Mouse (Mus musculus) MEL (cell line): ENCODE measurements around the gene Snrpa. TPM values are rescaled to one million over a fixed set of nuclear protein-coding genes. Genes with fewer than 3 reads are reported as not detected.

Experiments
- DNase-seq: peaks from one replicate; pipeline ENCODE4 v3.0.0; 2011; ENCODE audit warnings: low read depth, low spot score
- H3K27ac ChIP-seq: 2 replicates; pipeline ENCODE4 v1.5.1; 2012; ENCODE audit warnings: low read depth, mild to moderate bottlenecking, control low read depth, low read length, moderate library complexity; ENCODE audit not compliant: control insufficient read depth
- H3K27me3 ChIP-seq, 2 experiments: fragments of 150-350 bp in 1 of 2; sonication (generic) in 1 of 2; 2 replicates each; pipeline ENCODE4 v1.6.1; 2012; ENCODE audit warnings: low read length in 2 of 2, mild to moderate bottlenecking in 2 of 2, improper control_type of control experiment in 1 of 2, moderate library complexity in 1 of 2; ENCODE audit not compliant: insufficient read depth in 2 of 2, control insufficient read depth in 1 of 2
- H3K36me3 ChIP-seq, 2 experiments: 2 replicates each; pipeline ENCODE4 v1.6.1; 2012 to 2014; ENCODE audit warnings: low read length in 2 of 2, improper control_type of control experiment in 1 of 2, inconsistent platforms in 1 of 2, mild to moderate bottlenecking in 1 of 2; ENCODE audit not compliant: insufficient read depth in 2 of 2, control insufficient read depth in 1 of 2
- H3K4me1 ChIP-seq, 2 experiments: fragments of 150-350 bp in 1 of 2; sonication (generic) in 1 of 2; 2 replicates each; pipeline ENCODE4 v1.6.1; 2012; ENCODE audit warnings: low read length in 2 of 2, improper control_type of control experiment in 1 of 2, mild to moderate bottlenecking in 1 of 2; ENCODE audit not compliant: insufficient read depth in 2 of 2, control insufficient read depth in 1 of 2
- H3K4me3 ChIP-seq, 2 experiments: fragments of 150-350 bp in 1 of 2; sonication (generic) in 1 of 2; 2 replicates each; pipeline ENCODE4 v1.5.1; 2012; ENCODE audit warnings: low read depth in 2 of 2, low read length in 2 of 2, mild to moderate bottlenecking in 2 of 2, moderate library complexity in 2 of 2, control low read depth in 1 of 2, improper control_type of control experiment in 1 of 2; ENCODE audit not compliant: control insufficient read depth in 1 of 2, insufficient read depth in 1 of 2
- H3K79me2 ChIP-seq: 2 replicates; pipeline ENCODE4 v1.6.1; 2012; ENCODE audit warnings: mild to moderate bottlenecking, low read length, moderate library complexity; ENCODE audit not compliant: control insufficient read depth, poor library complexity, insufficient read depth
- H3K9ac ChIP-seq: 2 replicates; pipeline ENCODE4 v1.6.1; 2012; ENCODE audit warnings: low read depth, mild to moderate bottlenecking, control low read depth, low read length, moderate library complexity; ENCODE audit not compliant: control insufficient read depth, poor library complexity, severe bottlenecking
- H3K9me3 ChIP-seq: fragments of 150-350 bp; sonication (generic); replicated peaks from 2 replicates; pipeline ENCODE4 v1.6.1; 2012; ENCODE audit warnings: mild to moderate bottlenecking, low read length, improper control_type of control experiment, moderate library complexity; ENCODE audit not compliant: insufficient read depth
- BHLHE40 ChIP-seq: IDR thresholded peaks from 2 replicates; pipeline ENCODE4 v1.6.1; 2012; ENCODE audit warnings: low read depth, mild to moderate bottlenecking, inconsistent platforms, low read length, improper control_type of control experiment, borderline replicate concordance
- CTCF ChIP-seq, 3 experiments: IDR thresholded peaks in 2 of 3; conservative IDR thresholded peaks in 1 of 3; 2 replicates each; pipeline ENCODE4 v1.5.1; 2011 to 2012; ENCODE audit warnings: low read length in 3 of 3, low read depth in 2 of 3, mild to moderate bottlenecking in 2 of 3, improper control_type of control experiment in 1 of 3, inconsistent platforms in 1 of 3, mixed read lengths in 1 of 3, moderate library complexity in 1 of 3; ENCODE audit not compliant: control insufficient read depth in 1 of 3, insufficient read depth in 1 of 3, poor library complexity in 1 of 3, severe bottlenecking in 1 of 3
- ELF1 ChIP-seq: IDR thresholded peaks from 2 replicates; pipeline ENCODE4 v1.6.1; 2014; ENCODE audit warnings: low read depth, mild to moderate bottlenecking, inconsistent platforms, low read length, improper control_type of control experiment, moderate library complexity
- EP300 ChIP-seq, 2 experiments: IDR thresholded peaks; 2 replicates each; pipeline ENCODE4 v1.6.1; 2011; ENCODE audit warnings: improper control_type of control experiment in 2 of 2, low read length in 2 of 2, low read depth in 1 of 2, mild to moderate bottlenecking in 1 of 2
- GABPA ChIP-seq: IDR thresholded peaks from 2 replicates; pipeline ENCODE4 v1.6.1; 2012; ENCODE audit warnings: low read depth, mild to moderate bottlenecking, inconsistent platforms, low read length, improper control_type of control experiment, moderate library complexity
- GATA1 ChIP-seq: IDR thresholded peaks from 2 replicates; pipeline ENCODE4 v1.6.1; 2011; ENCODE audit warnings: low read depth, low read length, improper control_type of control experiment
- HCFC1 ChIP-seq: IDR thresholded peaks from 2 replicates; pipeline ENCODE4 v1.6.1; 2012; ENCODE audit warnings: low read depth, mild to moderate bottlenecking, inconsistent platforms, low read length, improper control_type of control experiment, moderate library complexity
- JUND ChIP-seq: IDR thresholded peaks from 2 replicates; pipeline ENCODE4 v1.6.1; 2011; ENCODE audit warnings: low read depth, mild to moderate bottlenecking, improper control_type of control experiment, low read length
- KAT2A ChIP-seq: conservative IDR thresholded peaks from 2 replicates; pipeline ENCODE4 v1.6.1; 2012; ENCODE audit warnings: low read depth, low read length, improper control_type of control experiment, inconsistent platforms
- NELFE ChIP-seq: IDR thresholded peaks from 2 replicates; pipeline ENCODE4 v1.6.1; 2011; ENCODE audit warnings: low read depth, low read length, improper control_type of control experiment
- NRF1 ChIP-seq: IDR thresholded peaks from 2 replicates; pipeline ENCODE4 v1.6.1; 2014; ENCODE audit warnings: low read depth, mild to moderate bottlenecking, inconsistent platforms, low read length, improper control_type of control experiment, moderate library complexity; ENCODE audit not compliant: poor library complexity, insufficient read depth, severe bottlenecking
- POLR2A ChIP-seq, 2 experiments: IDR thresholded peaks; 2 replicates each; pipeline ENCODE4 v1.6.1; 2011 to 2012; ENCODE audit warnings: low read length in 2 of 2, mild to moderate bottlenecking in 2 of 2, control low read depth in 1 of 2, improper control_type of control experiment in 1 of 2, low read depth in 1 of 2, moderate library complexity in 1 of 2; ENCODE audit not compliant: control insufficient read depth in 1 of 2, insufficient read depth in 1 of 2, poor library complexity in 1 of 2
- POLR2AphosphoS2 ChIP-seq: IDR thresholded peaks from 2 replicates; pipeline ENCODE4 v1.6.1; 2011; ENCODE audit warnings: low read length, improper control_type of control experiment
- POLR2AphosphoS5 ChIP-seq: IDR thresholded peaks from 2 replicates; pipeline ENCODE4 v1.6.1; 2012; ENCODE audit warnings: low read depth, borderline replicate concordance, mild to moderate bottlenecking, inconsistent platforms, low read length, moderate library complexity, mixed read lengths
- SMC3 ChIP-seq: IDR thresholded peaks from 2 replicates; pipeline ENCODE4 v1.6.1; 2011; ENCODE audit warnings: low read depth, low read length, improper control_type of control experiment
- TCF12 ChIP-seq: IDR thresholded peaks from 2 replicates; pipeline ENCODE4 v1.6.1; 2014; ENCODE audit warnings: low read depth, mild to moderate bottlenecking, inconsistent platforms, low read length, improper control_type of control experiment, moderate library complexity
- ZC3H11A ChIP-seq: IDR thresholded peaks from 2 replicates; pipeline ENCODE4 v1.6.1; 2012; ENCODE audit warnings: low read depth, mild to moderate bottlenecking, inconsistent platforms, low read length, improper control_type of control experiment
- ZMIZ1 ChIP-seq: IDR thresholded peaks from 2 replicates; pipeline ENCODE4 v1.6.1; 2012; ENCODE audit warnings: low read depth, mild to moderate bottlenecking, inconsistent platforms, low read length, improper control_type of control experiment, moderate library complexity
- polyA plus RNA-seq, 2 experiments: library from polyadenylated mRNA; stranded (reverse) in 1 of 2; unstranded in 1 of 2; fragments of >175 nt in 1 of 2; fragments of >200 nt in 1 of 2; gene quantifications; 2 replicates each; pipeline versions ENCODE4 v1.2.1 to v1.2.4; 2012; ENCODE audit warnings: low replicate concordance in 2 of 2, low read depth in 1 of 2; ENCODE audit not compliant: insufficient read length in 2 of 2, insufficient read depth in 1 of 2, missing spikeins in 1 of 2
- total RNA-seq: library from RNA; depleted of rRNA; stranded (reverse); fragments of 300-350 nt; gene quantifications from 2 replicates; pipeline ENCODE4 v1.2.3, GENCODE M21; 2012

Snrpa gene
- total and polyA plus RNA-seq, 3 experiments, result 128 to 310 TPM; not detected in 1

DNA sequence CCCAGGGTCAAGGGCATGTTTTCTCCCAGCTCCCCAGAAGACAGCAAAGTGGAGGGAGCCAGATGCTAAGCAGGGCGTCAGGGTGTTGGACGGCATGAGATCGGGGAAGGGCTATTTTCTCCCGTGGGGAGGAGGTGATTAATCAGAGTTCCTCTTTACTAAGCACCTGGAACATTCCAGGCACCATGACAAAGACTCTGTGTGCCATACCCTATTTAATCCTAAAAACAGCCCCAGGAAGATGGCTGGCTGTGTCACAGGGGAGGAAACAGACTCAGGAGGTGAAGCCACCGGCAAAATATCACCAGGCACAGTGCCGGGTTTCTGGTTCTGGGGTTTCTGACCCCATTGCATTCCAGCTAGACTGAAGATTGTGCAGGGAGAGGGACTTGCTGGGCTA, 25.9 kb upstream of the Snrpa start:
- Histone ChIP-seq H3K4me3 (no peak overlapping the region), H3K4me1 (peaks cover 2 to 19% of the 10 kb centered on the region in 2 experiments), H3K79me2 (0 out of 2 replicates have a peak, but pooled peaks cover 1% of the 10 kb centered on the region), H3K9me3 (no peaks in the 10 kb centered on the region), H3K36me3 (peaks cover 0 to 9% of the 10 kb centered on the region in 2 experiments; a peak in 3 of 4 replicates), H3K9ac (no peak overlapping the region), H3K27me3 (no peaks in the 10 kb centered on the region), H3K27ac (no peak overlapping the region)
- TF ChIP-seq ZMIZ1, result no peak
- DNase-seq, result no peak

- no peak for DNase-seq
- TF ChIP-seq EP300 (IDR thresholded peaks at IDR 0.05; ENCODE audit: low read depth in 1 of 2, low read length in 2 of 2) (no peak), POLR2A (IDR thresholded peaks at IDR 0.05; ENCODE audit: control insufficient read depth in 1 of 2, insufficient read depth in 1 of 2, low read depth in 1 of 2, low read length in 2 of 2, poor library complexity in 1 of 2) (no peak), HCFC1 (no peak), SMC3 (no peak), BHLHE40 (no peak), KAT2A (no peak), GABPA (no peak), ELF1 (no peak), JUND (no peak), NELFE (no peak), GATA1 (no peak)
- Histone ChIP-seq H3K79me2 (no peaks in the 10 kb centered on the region), H3K36me3 (peaks cover 0 to 9% of the 10 kb centered on the region in 2 experiments; a peak in 3 of 4 replicates), H3K27me3 (no peaks in the 10 kb centered on the region), H3K9ac (no peak overlapping the region), H3K4me1 (peaks cover 2 to 18% of the 10 kb centered on the region in 2 experiments), H3K4me3 (no peak overlapping the region), H3K27ac (no peak overlapping the region), H3K9me3 (no peaks in the 10 kb centered on the region)
Measured at GRCm38 (mm10) chr7:27219937-27220336, 23.9 kb upstream of the Snrpa start.

DNA sequence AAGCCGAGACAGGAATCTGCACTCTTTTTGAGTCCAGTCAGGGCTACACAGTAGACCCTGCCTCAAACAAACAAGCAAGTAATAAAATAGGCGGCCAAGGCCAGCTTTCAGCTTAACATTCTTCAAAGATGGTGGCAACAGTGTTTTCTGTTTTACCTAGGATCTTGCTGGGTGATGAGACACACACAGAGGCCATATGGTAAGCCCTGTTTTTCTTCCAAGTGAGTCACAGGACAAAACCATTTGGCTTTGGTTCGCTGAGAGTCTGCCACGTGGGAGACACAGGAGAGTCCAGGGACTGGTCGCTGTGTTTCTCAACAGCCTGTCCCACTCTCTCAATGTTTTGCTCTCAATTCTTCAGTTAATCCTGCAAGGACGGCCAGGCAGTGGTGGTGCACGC, 22.5 kb upstream of the Snrpa start:
- TF ChIP-seq NRF1 (no peak), HCFC1 (no peak), POLR2AphosphoS2 (no peak), ZC3H11A (no peak), KAT2A (no peak), POLR2AphosphoS5 (no peak), TCF12 (no peak), CTCF (IDR thresholded peaks at IDR 0.05 in 2 of 3, conservative IDR thresholded peaks at IDR 0.05 in 1 of 3; ENCODE audit: control insufficient read depth in 1 of 3, insufficient read depth in 1 of 3, low read depth in 2 of 3, low read length in 3 of 3, poor library complexity in 1 of 3, severe bottlenecking in 1 of 3) (no peak), ZMIZ1 (no peak), NELFE (no peak), EP300 (IDR thresholded peaks at IDR 0.05; ENCODE audit: low read depth in 1 of 2, low read length in 2 of 2) (no peak)
- no peaks in the 10 kb centered on the region for H3K9me3 ChIP-seq
- DNase-seq, result no peak
- H3K4me3 ChIP-seq, result no peak overlapping the region
- no peak overlapping the region for H3K9ac ChIP-seq
- no peaks in the 10 kb centered on the region for H3K27me3 ChIP-seq
- H3K36me3 ChIP-seq, result peaks cover 0 to 9% of the 10 kb centered on the region in 2 experiments; a peak in 3 of 4 replicates
- no peak overlapping the region for H3K27ac ChIP-seq
- H3K79me2 ChIP-seq, result no peaks in the 10 kb centered on the region
- peaks cover 2 to 16% of the 10 kb centered on the region in 2 experiments; a peak in 3 of 4 replicates for H3K4me1 ChIP-seq
